Comparison of ENCODE assay signal across 8 mouse cellular contexts in genomic region chr12:79006478-79007125, GRCm38 (mm10). TPM values are rescaled to one million over a fixed set of nuclear protein-coding genes. Genes with fewer than 3 reads are reported as not detected.
DNase-seq lines count a peak whose midpoint lies in the region; ATAC-seq lines count a peak whose summit lies in the region.

No protein-coding gene starts in this region.

- H3K9ac ChIP-seq in embryonic facial prominence, embryonic 11.5 days (replicated peaks; ENCODE audit: low read length) = peak overlapping the region; percentile 67
- H3K9ac ChIP-seq in liver, embryonic 11.5 days (ENCODE audit: low read depth, low read length) = peak overlapping the region; percentile 77
- peak overlapping the region; percentile 69 for H3K9ac ChIP-seq in stomach, embryonic 14.5 days (replicated peaks; ENCODE audit: low read depth, low read length)

- H3K4me3 ChIP-seq in embryonic facial prominence, embryonic 11.5 days (ENCODE audit: low read depth, low read length) = peak overlapping the region; percentile 89
- H3K4me3 ChIP-seq in liver, embryonic 11.5 days (ENCODE audit: low read depth, low read length) = peak overlapping the region; percentile 82
- H3K4me3 ChIP-seq in stomach, embryonic 14.5 days (ENCODE audit: low read depth, low read length) = peak overlapping the region; percentile 80

- H3K27me3 ChIP-seq in embryonic facial prominence, embryonic 11.5 days (ENCODE audit: control insufficient read depth, insufficient read depth, low read length) = peaks cover 11% of the 10 kb centered on the region
- peaks cover 2% of the 10 kb centered on the region; the same call in 1 of the 2 replicates for H3K27me3 ChIP-seq in liver, embryonic 11.5 days (replicated peaks; ENCODE audit: control insufficient read depth, insufficient read depth, low read length)
- H3K27me3 ChIP-seq in stomach, embryonic 14.5 days (ENCODE audit: control insufficient read depth, insufficient read depth, low read length) = no peaks in the 10 kb centered on the region

- DNase-seq in 3T3-L1 (ENCODE audit: low read depth, low spot score) = peak; percentile 28
- peak; percentile 66 for DNase-seq in adrenal gland, adult 2 months
- peak; percentile 43 for DNase-seq in embryonic facial prominence, embryonic 11.5 days (ENCODE audit: low spot score)
- peak; percentile 54 to 64 for DNase-seq in heart, adult 9 months (ENCODE audit: low spot score in 2 of 2)
- DNase-seq in kidney, adult 8-10 months = peak; percentile 15 to 34
- DNase-seq in liver, embryonic 11.5 days (ENCODE audit: low spot score) = peak; percentile 75

- H3K9me3 ChIP-seq in embryonic facial prominence, embryonic 11.5 days (replicated peaks; ENCODE audit: control insufficient read depth, low read length) = no peaks in the 10 kb centered on the region
- no peaks in the 10 kb centered on the region for H3K9me3 ChIP-seq in liver, embryonic 11.5 days (ENCODE audit: control insufficient read depth, low read length)
- no peaks in the 10 kb centered on the region for H3K9me3 ChIP-seq in stomach, embryonic 14.5 days (ENCODE audit: control insufficient read depth, low read depth, low read length)

- H3K27ac ChIP-seq in embryonic facial prominence, embryonic 11.5 days (replicated peaks; ENCODE audit: low read depth, low read length) = no peak overlapping the region
- no peak overlapping the region for H3K27ac ChIP-seq in liver, embryonic 11.5 days (ENCODE audit: low read depth, low read length)
- H3K27ac ChIP-seq in stomach, embryonic 14.5 days (ENCODE audit: low read length) = no peak overlapping the region

- ATAC-seq in embryonic facial prominence, embryonic 11.5 days (replicated peaks; ENCODE audit: insufficient number of reproducible peaks, low FRiP score, low TSS enrichment, low read depth) = peak; percentile 60
- ATAC-seq in liver, embryonic 11.5 days (replicated peaks; ENCODE audit: low FRiP score) = peak; percentile 33; the same call in 1 of the 2 replicates
- ATAC-seq in monocyte, adult 5-6 weeks (replicated peaks; ENCODE audit: insufficient number of reproducible peaks, low FRiP score, low TSS enrichment, poor library complexity, severe bottlenecking) = peak; percentile 49
- 0 out of 2 replicates have a peak, but pooled peaks have one; percentile 50 for ATAC-seq in stomach, embryonic 14.5 days (ENCODE audit: insufficient number of reproducible peaks, insufficient read depth, low FRiP score, low read depth)

- no peaks in the 10 kb centered on the region for H3K36me3 ChIP-seq in embryonic facial prominence, embryonic 11.5 days (replicated peaks; ENCODE audit: control insufficient read depth, insufficient read depth, low read depth, low read length)
- no peaks in the 10 kb centered on the region for H3K36me3 ChIP-seq in liver, embryonic 11.5 days (ENCODE audit: control insufficient read depth, insufficient read depth, low read length)
- no peaks in the 10 kb centered on the region for H3K36me3 ChIP-seq in stomach, embryonic 14.5 days (ENCODE audit: control insufficient read depth, insufficient read depth, low read length)

- peak overlapping the region; percentile 97 for H3K4me2 ChIP-seq in embryonic facial prominence, embryonic 11.5 days (ENCODE audit: low read depth, low read length)
- H3K4me2 ChIP-seq in liver, embryonic 11.5 days = peak overlapping the region; percentile 84
- peak overlapping the region; percentile 92 for H3K4me2 ChIP-seq in stomach, embryonic 14.5 days (replicated peaks; ENCODE audit: low read depth, low read length)

- under 1% methylated on average over 42 of the region's 53 CpGs for WGBS in embryonic facial prominence, embryonic 11.5 days
- under 1% methylated on average over 51 of the region's 53 CpGs for WGBS in liver, embryonic 11.5 days
- WGBS in stomach, embryonic 14.5 days = under 1% methylated on average over 53 of the region's 53 CpGs

- H3K4me1 ChIP-seq in embryonic facial prominence, embryonic 11.5 days (ENCODE audit: control insufficient read depth, insufficient read depth, low read length) = no peaks in the 10 kb centered on the region
- no peaks in the 10 kb centered on the region for H3K4me1 ChIP-seq in liver, embryonic 11.5 days (replicated peaks; ENCODE audit: control insufficient read depth, insufficient read depth, low read length)
- H3K4me1 ChIP-seq in stomach, embryonic 14.5 days (ENCODE audit: control insufficient read depth, insufficient read depth, low read length) = no peaks in the 10 kb centered on the region

RNA-seq across cellular contexts. Expression of gene Tmem229b, which starts 0.8 kb away (rescaled TPM):
- 10 to 100 TPM in 1 of 2 experiments, 1 to 10 TPM in 1; 5.8 to 11.3 TPM for total RNA-seq in adrenal gland, adult 2 months (2021)
- 9.2 and 9.3 TPM in 2 replicates for polyA plus RNA-seq in adrenal gland, adult 2 months (2012; rRNA removed)
- polyA plus RNA-seq in embryonic facial prominence, embryonic 11.5 days (2014; fragmentation: Nextera tagmentation; extraction: Ambion mirVana) = 3.5 and 3.9 TPM in 2 replicates
- polyA plus RNA-seq in liver, embryonic 11.5 days (2014; fragmentation: Nextera tagmentation; extraction: Ambion mirVana) = 5.4 and 5.5 TPM in 2 replicates
- total RNA-seq in monocyte, adult 5-6 weeks (2017) = 47.0 to 75.7 TPM (median 65.1 TPM) in 3 replicates
- 5.3 and 5.7 TPM in 2 replicates for polyA plus RNA-seq in stomach, embryonic 14.5 days (2014; fragmentation: Nextera tagmentation; extraction: Ambion mirVana)

RNA-seq across cellular contexts. Expression of gene Plekhh1, which starts 22.4 kb away (rescaled TPM):
- 1 to 10 TPM; 1.8 to 2.2 TPM for total RNA-seq in adrenal gland, adult 2 months (2021)
- 1.4 and 2.1 TPM in 2 replicates for polyA plus RNA-seq in adrenal gland, adult 2 months (2012; rRNA removed)
- polyA plus RNA-seq in embryonic facial prominence, embryonic 11.5 days (2014; fragmentation: Nextera tagmentation; extraction: Ambion mirVana) = 2.5 and 3.5 TPM in 2 replicates
- polyA plus RNA-seq in liver, embryonic 11.5 days (2014; fragmentation: Nextera tagmentation; extraction: Ambion mirVana) = 0.96 and 1.0 TPM in 2 replicates
- 0.29 to 0.32 TPM in 2 of 3 replicates, not detected in the other for total RNA-seq in monocyte, adult 5-6 weeks (2017)
- 4.7 and 4.8 TPM in 2 replicates for polyA plus RNA-seq in stomach, embryonic 14.5 days (2014; fragmentation: Nextera tagmentation; extraction: Ambion mirVana)

Comparison
In these comparisons a context has a peak if more than half of its experiments do, and no peak if none do; other contexts are left out.
1. DNase-seq: peak in every context shown above with its lines; median percentile 75 in liver, embryonic 11.5 days; 66 in adrenal gland, adult 2 months; 59 in heart, adult 9 months; 43 in embryonic facial prominence, embryonic 11.5 days; 28 in 3T3-L1; 24 in kidney, adult 8-10 months.